Mouse (Mus musculus) forebrain, embryonic 12.5 days (tissue): ENCODE data around the gene Fdps. TPM values are rescaled to one million over a fixed set of nuclear protein-coding genes. Genes with fewer than 3 reads are reported as not detected.

Source experiments
- ATAC-seq: fragments of 200-750 bp; cut with Nextera tagmentation; 2 replicates; pipeline ENCODE4 v1.8.0; 2017; ENCODE audit warnings: moderate TSS enrichment; ENCODE audit not compliant: low FRiP score
- H3K27ac ChIP-seq: fragments of 300-500 bp; sonication (generic); 2 replicates; pipeline ENCODE4 v1.5.1; 2016; ENCODE audit warnings: mild to moderate bottlenecking
- H3K27me3 ChIP-seq: fragments of 300-500 bp; sonication (generic); 2 replicates; pipeline ENCODE4 v1.6.1; 2016; ENCODE audit warnings: mild to moderate bottlenecking
- H3K36me3 ChIP-seq: fragments of 300-500 bp; sonication (generic); replicated peaks from 2 replicates; pipeline ENCODE4 v1.6.1; 2016; ENCODE audit warnings: mild to moderate bottlenecking
- H3K4me1 ChIP-seq: fragments of 300-500 bp; sonication (generic); 2 replicates; pipeline ENCODE4 v1.6.1; 2016
- H3K4me2 ChIP-seq: fragments of 300-500 bp; sonication (generic); 2 replicates; pipeline ENCODE4 v1.6.1; 2016; ENCODE audit warnings: mild to moderate bottlenecking, moderate library complexity
- H3K4me3 ChIP-seq: fragments of 300-500 bp; sonication (generic); replicated peaks from 2 replicates; pipeline ENCODE4 v1.5.1; 2016; ENCODE audit warnings: mild to moderate bottlenecking
- H3K9ac ChIP-seq: fragments of 300-500 bp; sonication (generic); 2 replicates; pipeline ENCODE4 v1.6.1; 2016; ENCODE audit warnings: mild to moderate bottlenecking
- H3K9me3 ChIP-seq: fragments of 300-500 bp; sonication (generic); 2 replicates; pipeline ENCODE4 v1.6.1; 2016
- WGBS: fragments of 180-500 bp; shearing (Covaris S2); methylation state at CpG from one replicate; pipeline ENCODE4 v1.1.7; 2016; 5-methylcytosine and 5-hydroxymethylcytosine counted together
- polyA plus RNA-seq: library from polyadenylated mRNA; unstranded; fragments of >200 nt; fragmentation: Nextera tagmentation; extraction: Ambion mirVana; gene quantifications from 2 replicates; pipeline ENCODE4 v1.2.1, GENCODE M21; 2016

Fdps gene
- polyA plus RNA-seq, 1 experiment from 2014 or later, result 322 TPM

GRCm38 (mm10) chr3:89077383-89077782 lies 24.4 kb downstream of the Fdps start:
- H3K9me3 ChIP-seq, result no peaks in the 10 kb centered on the region
- 96% methylated on average over 9 of the region's 9 CpGs for WGBS
- H3K27ac ChIP-seq, result no peak overlapping the region
- H3K9ac ChIP-seq, result no peak overlapping the region
- peaks cover 68% of the 10 kb centered on the region for H3K36me3 ChIP-seq
- no peaks in the 10 kb centered on the region for H3K27me3 ChIP-seq
- no peak overlapping the region for H3K4me3 ChIP-seq
- H3K4me1 ChIP-seq, result no peaks in the 10 kb centered on the region
- ATAC-seq, result no peak
- no peak overlapping the region for H3K4me2 ChIP-seq

- no peaks in the 10 kb centered on the region for H3K27me3 ChIP-seq
- H3K27ac ChIP-seq, result no peak overlapping the region
- H3K4me1 ChIP-seq, result no peaks in the 10 kb centered on the region
- H3K4me3 ChIP-seq, result no peak overlapping the region
- H3K9ac ChIP-seq, result no peak overlapping the region
- H3K9me3 ChIP-seq, result no peaks in the 10 kb centered on the region
- H3K4me2 ChIP-seq, result no peak overlapping the region
- H3K36me3 ChIP-seq, result peaks cover 93% of the 10 kb centered on the region
- no peak for ATAC-seq
These were observed 34.5 kb downstream of the Fdps start for GRCm38 (mm10) chr3:89067265-89067664.

- H3K9me3 ChIP-seq, result no peaks in the 10 kb centered on the region
- no peak for ATAC-seq
- H3K36me3 ChIP-seq, result peaks cover 83% of the 10 kb centered on the region
- H3K4me3 ChIP-seq, result no peak overlapping the region
- no peak overlapping the region for H3K27ac ChIP-seq
- H3K4me1 ChIP-seq, result no peaks in the 10 kb centered on the region
- H3K4me2 ChIP-seq, result no peak overlapping the region
- 59% methylated on average over 3 of the region's 3 CpGs for WGBS
- no peaks in the 10 kb centered on the region for H3K27me3 ChIP-seq
- no peak overlapping the region for H3K9ac ChIP-seq
These were observed 40.1 kb downstream of the Fdps start for GRCm38 (mm10) chr3:89061696-89062095.

- Histone ChIP-seq H3K4me2 (no peak overlapping the region), H3K36me3 (peaks cover 80% of the 10 kb centered on the region), H3K9me3 (no peaks in the 10 kb centered on the region), H3K9ac (no peak overlapping the region), H3K27ac (no peak overlapping the region), H3K4me1 (no peaks in the 10 kb centered on the region), H3K4me3 (no peak overlapping the region), H3K27me3 (no peaks in the 10 kb centered on the region)
- no peak for ATAC-seq
- 78% methylated on average over 3 of the region's 3 CpGs for WGBS
These were observed 43.0 kb downstream of the Fdps start for GRCm38 (mm10) chr3:89058783-89059182.

- Histone ChIP-seq H3K27me3 (no peaks in the 10 kb centered on the region), H3K9ac (no peak overlapping the region), H3K4me1 (no peaks in the 10 kb centered on the region), H3K27ac (no peak overlapping the region), H3K36me3 (peaks cover 79% of the 10 kb centered on the region), H3K9me3 (no peaks in the 10 kb centered on the region), H3K4me3 (no peak overlapping the region), H3K4me2 (no peak overlapping the region)
- WGBS, result 95% methylated on average over 9 of the region's 9 CpGs
- no peak for ATAC-seq
These were observed 43.4 kb downstream of the Fdps start for GRCm38 (mm10) chr3:89058361-89058760.

Other genes with a start within 250 kb of the Fdps start
- 43.9 and 44.7 TPM in 2 replicates for gene Msto1, start 188.0 kb downstream of the Fdps start, polyA plus RNA-seq
- 22.1 and 23.6 TPM in 2 replicates for gene Ash1l, start 151.3 kb downstream of the Fdps start, polyA plus RNA-seq
- 135 and 138 TPM in 2 replicates for gene Dap3, start 150.8 kb downstream of the Fdps start, polyA plus RNA-seq
- 36.0 and 40.0 TPM in 2 replicates for gene Rusc1, start 8.6 kb downstream of the Fdps start, polyA plus RNA-seq
- 0.12 TPM in 1 of 2 replicates, not detected in the other for gene Gm43738, start 860 bp downstream of the Fdps start, polyA plus RNA-seq
- 0.09 and 0.22 TPM in 2 replicates for gene Pklr, start 34.2 kb upstream of the Fdps start, polyA plus RNA-seq
- gene Hcn3, start 58.2 kb upstream of the Fdps start, polyA plus RNA-seq, result 11.2 and 15.1 TPM in 2 replicates
- 41.1 and 42.5 TPM in 2 replicates for gene Clk2, start 62.8 kb upstream of the Fdps start, polyA plus RNA-seq
- gene Scamp3, start 75.5 kb upstream of the Fdps start, polyA plus RNA-seq, result 89.7 and 94.4 TPM in 2 replicates
- 25.6 and 26.3 TPM in 2 replicates for gene Fam189b, start 81.2 kb upstream of the Fdps start, polyA plus RNA-seq
- gene Gba, start 101.0 kb upstream of the Fdps start, polyA plus RNA-seq, result 34.3 and 37.4 TPM in 2 replicates
- 95.1 and 97.9 TPM in 2 replicates for gene Thbs3, start 113.2 kb upstream of the Fdps start, polyA plus RNA-seq
- gene Mtx1, start 125.1 kb upstream of the Fdps start, polyA plus RNA-seq, result 185 and 194 TPM in 2 replicates
- 3.8 and 4.7 TPM in 2 replicates for gene Muc1, start 127.1 kb upstream of the Fdps start, polyA plus RNA-seq
- gene Krtcap2, start 144.0 kb upstream of the Fdps start, polyA plus RNA-seq, result 249 and 252 TPM in 2 replicates
- gene Trim46, start 144.3 kb upstream of the Fdps start, polyA plus RNA-seq, result 25.1 and 26.6 TPM in 2 replicates
- gene Dpm3, start 157.4 kb upstream of the Fdps start, polyA plus RNA-seq, result 79.1 and 84.3 TPM in 2 replicates
- gene Slc50a1, start 168.6 kb upstream of the Fdps start, polyA plus RNA-seq, result 28.6 and 29.7 TPM in 2 replicates
- 9.7 and 12.6 TPM in 2 replicates for gene Efna1, start 179.2 kb upstream of the Fdps start, polyA plus RNA-seq
- 11.9 and 14.9 TPM in 2 replicates for gene Efna3, start 221.0 kb upstream of the Fdps start, polyA plus RNA-seq
- gene Efna4, start 236.1 kb upstream of the Fdps start, polyA plus RNA-seq, result 17.1 and 20.0 TPM in 2 replicates
- 22.7 and 28.2 TPM in 2 replicates for gene Adam15, start 248.0 kb upstream of the Fdps start, polyA plus RNA-seq